Mouse (Mus musculus) right cerebral cortex, postnatal 36 days (tissue): ENCODE measurements around the gene Epha3.

ENCODE experiments used
- DNase-seq, 2 experiments: peaks; one replicate each; pipeline ENCODE4 v3.0.0; 2022; ENCODE audit warnings: low spot score in 2 of 2, mixed read lengths in 1 of 2

Epha3 gene

DNA sequence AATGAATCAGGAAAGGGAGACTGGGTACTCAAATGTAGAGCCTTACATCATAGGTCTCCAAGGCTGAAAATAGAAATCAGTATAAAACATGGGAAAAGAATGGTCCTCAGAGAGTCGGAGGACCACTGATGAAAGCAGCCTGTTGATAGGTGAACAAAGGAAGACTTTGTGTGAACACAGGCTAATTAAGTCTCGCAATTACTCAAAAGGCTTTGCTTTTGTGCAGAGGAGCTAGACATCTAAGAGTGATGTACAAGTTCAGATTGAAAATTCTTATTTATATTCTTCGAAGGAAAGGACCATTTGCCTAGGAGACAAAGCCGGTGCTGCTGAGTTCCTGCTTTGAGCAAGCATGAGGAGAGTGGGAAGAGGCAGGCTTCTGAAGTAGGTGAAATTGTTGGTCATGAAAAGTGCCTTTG, 363.0 kb downstream of the Epha3 start:
- no peak for DNase-seq
